Mouse (Mus musculus) colon, adult 2 months (tissue): ENCODE results near the gene Tyw5. TPM values are rescaled to one million over a fixed set of nuclear protein-coding genes. Genes with fewer than 3 reads are reported as not detected.

Experiments
- polyA plus RNA-seq: library from polyadenylated mRNA; depleted of rRNA; stranded (reverse); fragments of >200 nt; gene quantifications from 2 replicates; pipeline ENCODE4 v1.2.3, GENCODE M21; 2012; rRNA removed

Tyw5 gene
- 1.4 TPM in 2 replicates for polyA plus RNA-seq

DNA sequence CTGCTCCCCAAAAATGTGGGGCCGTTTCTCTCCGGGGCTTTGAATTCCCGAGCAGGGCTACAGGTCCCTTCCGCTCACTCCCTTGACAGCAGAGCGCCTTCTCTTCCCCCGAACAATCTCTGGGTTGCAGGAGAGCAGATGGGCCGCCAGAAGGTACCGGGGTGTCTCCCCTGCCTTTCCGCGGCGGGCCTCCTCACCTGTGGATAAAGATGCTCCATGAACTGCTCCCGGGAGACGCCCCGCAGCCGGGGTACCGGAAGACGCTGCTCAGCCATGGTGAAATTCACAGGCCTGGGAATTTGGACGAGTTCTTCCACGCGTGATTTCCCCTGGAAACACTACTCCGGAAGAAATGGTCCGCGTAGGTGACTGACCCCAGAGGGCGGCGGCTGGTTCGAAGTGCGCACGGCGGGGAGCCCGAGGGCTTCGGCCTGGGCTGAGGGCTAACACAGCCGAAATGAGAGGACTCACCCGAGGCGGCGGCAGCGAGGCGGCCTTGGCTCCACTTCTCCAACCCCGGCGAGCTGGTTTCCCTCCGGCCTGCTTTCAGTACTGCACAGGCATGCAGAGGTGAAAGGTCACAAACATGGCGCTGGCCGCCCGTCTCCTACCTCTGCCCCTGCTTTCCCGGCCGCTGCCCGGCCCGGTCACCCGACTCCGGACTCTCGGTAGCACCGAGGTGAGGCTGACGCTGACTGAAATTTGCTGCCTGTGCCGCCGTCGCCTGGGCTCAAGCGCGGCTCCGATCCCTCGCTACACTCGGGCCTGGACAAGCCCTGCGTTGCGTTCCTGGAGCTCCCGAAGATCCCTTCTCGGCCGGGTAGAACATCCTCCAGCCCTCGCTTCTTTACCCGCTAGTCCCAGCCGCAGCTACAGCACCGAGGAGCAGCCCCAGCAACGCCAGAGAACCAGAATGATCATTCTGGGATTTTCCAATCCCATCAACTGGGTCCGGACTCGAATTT lies at the start of gene Tyw5, which contains the start of gene Maip1:
Gene Tyw5 (minus strand): TSS at position 915 of the 965 bp plus-strand sequence.
Gene Maip1 (plus strand): TSS at position 142 of the 965 bp plus-strand sequence.

GRCm38 (mm10) chr1:57377376-57378341 lies 29.2 kb downstream of the Tyw5 start, which contains the start of gene 1700066M21Rik:
TSS of gene 1700066M21Rik (plus strand) at chr1:57377620.

Other genes with a start within 250 kb of the Tyw5 start
- 19.9 and 27.8 TPM in 2 replicates for gene 1700066M21Rik, start 29.5 kb downstream of the Tyw5 start, polyA plus RNA-seq
- gene Maip1, start 773 bp downstream of the Tyw5 start, polyA plus RNA-seq = 4.4 and 4.5 TPM in 2 replicates